ENCODE assay signal across 14 mouse cellular contexts in the genomic region with DNA sequence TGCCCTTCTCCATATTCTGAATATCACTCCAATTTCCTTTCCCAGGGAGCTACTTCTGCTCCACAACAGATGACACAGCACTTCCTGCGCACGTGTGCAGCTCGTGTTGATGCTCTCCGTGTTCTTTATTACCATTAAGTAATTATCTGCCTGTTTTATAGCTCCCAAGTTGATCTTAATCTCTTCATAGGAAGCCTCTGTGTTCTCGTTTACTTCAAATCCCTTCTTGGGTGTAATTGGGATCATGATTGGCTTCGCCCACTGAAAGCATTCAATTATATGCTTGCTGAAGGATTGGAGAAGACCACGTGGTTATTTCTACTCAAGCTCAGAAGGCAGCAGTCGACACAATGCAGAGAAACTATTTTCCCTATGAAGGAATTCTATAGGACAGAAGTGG.
"Had no signal": no experiment of that assay in that cellular context is flagged by ENCODE, and none has a peak within 500 bp of the region (broad histone marks: within the 10 kb centered on the region; RNA-seq: fewer than 3 reads in every experiment).

No protein-coding gene starts in this region.

- H3K27ac ChIP-seq: kidney, embryonic 15.5 days; limb, embryonic 10.5 days; liver, embryonic 15.5 days; neural tube, embryonic 12.5 days had no signal

- H3K4me1 ChIP-seq: kidney, embryonic 15.5 days; limb, embryonic 10.5 days; neural tube, embryonic 12.5 days had no signal

- H3K36me3 ChIP-seq: kidney, embryonic 15.5 days; limb, embryonic 10.5 days; liver, embryonic 15.5 days; neural tube, embryonic 12.5 days had no signal

- H3K27me3 ChIP-seq: kidney, embryonic 15.5 days; liver, embryonic 15.5 days; neural tube, embryonic 12.5 days had no signal

- H3K9me3 ChIP-seq: kidney, embryonic 15.5 days; limb, embryonic 10.5 days; liver, embryonic 15.5 days; neural tube, embryonic 12.5 days had no signal

- DNase-seq: kidney, postnatal 14 days; lung, embryonic 14.5 days; lung, postnatal 10 days; lung, postnatal 4 days; right cerebral cortex, adult 18-20 months; right cerebral cortex, postnatal 25 days; thymus, postnatal 36 days had no signal

- H3K4me3 ChIP-seq: kidney, embryonic 15.5 days; limb, embryonic 10.5 days; liver, embryonic 15.5 days; myocyte; neural tube, embryonic 12.5 days had no signal

- H3K9ac ChIP-seq: kidney, embryonic 15.5 days; liver, embryonic 15.5 days; lung, embryonic 14.5 days; neural tube, embryonic 12.5 days had no signal

- H3K4me2 ChIP-seq: kidney, embryonic 15.5 days; liver, embryonic 11.5 days; liver, embryonic 15.5 days; lung, embryonic 14.5 days; midbrain, embryonic 11.5 days; neural tube, embryonic 12.5 days had no signal
